Mouse (Mus musculus) G1E-ER4 (cell line): ENCODE results near the gene Ints5. TPM values are rescaled to one million over a fixed set of nuclear protein-coding genes. Genes with fewer than 3 reads are reported as not detected.
A peak's percentile ranks its signal among the peaks of the same experiment; 100 is the strongest.

Experiments
- GATA1 ChIP-seq: IDR thresholded peaks from one replicate; pipeline ENCODE4 v1.8.0; 2012; ENCODE audit warnings: low read length, inconsistent platforms
- polyA plus RNA-seq: library from polyadenylated mRNA; stranded (reverse); fragments of >175 nt; gene quantifications from 2 replicates; pipeline ENCODE4 v1.2.3, GENCODE M21; 2012

The Ints5 gene
- polyA plus RNA-seq, 1 experiment, result 50.3 TPM

DNA sequence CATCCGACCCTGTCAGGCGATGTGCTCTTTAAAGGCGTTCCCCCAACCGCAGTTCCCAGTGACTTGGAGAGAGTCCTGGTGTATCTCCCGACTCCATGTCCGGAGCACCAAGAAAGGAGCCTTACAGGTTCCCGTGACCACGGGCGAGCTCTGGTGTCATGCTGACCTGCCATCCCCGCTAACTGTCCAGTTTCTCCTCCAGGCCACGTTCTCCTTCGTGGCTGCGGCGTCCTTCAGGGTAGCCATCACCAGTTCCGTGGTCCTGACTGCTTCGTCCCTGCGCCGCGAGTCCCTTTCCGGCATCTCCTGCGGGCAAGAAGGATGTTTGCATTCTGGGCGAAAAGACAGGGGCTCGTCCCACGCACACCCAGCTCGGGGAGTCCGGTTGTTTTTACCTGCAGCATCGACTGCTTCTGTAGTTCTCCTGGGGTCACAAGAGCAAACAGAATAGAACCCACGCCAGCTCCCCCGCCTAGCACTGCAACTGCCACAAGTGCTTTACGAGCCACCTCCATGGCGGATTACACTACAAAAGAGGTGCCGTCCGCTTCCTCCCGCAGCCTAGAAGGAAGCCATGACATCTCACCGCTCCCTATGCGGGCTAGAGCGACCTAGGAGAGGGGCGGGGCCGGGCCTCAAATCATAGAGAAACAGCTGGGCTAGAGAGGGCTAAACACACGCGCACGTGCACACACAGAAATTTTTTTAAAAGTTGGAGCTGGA lies 12.3 kb upstream of the Ints5 start, which contains the start of gene Uqcc3:
Gene Uqcc3 (minus strand): TSS at position 613 of the 723 bp plus-strand sequence.
- TF ChIP-seq GATA1, result no peak

DNA sequence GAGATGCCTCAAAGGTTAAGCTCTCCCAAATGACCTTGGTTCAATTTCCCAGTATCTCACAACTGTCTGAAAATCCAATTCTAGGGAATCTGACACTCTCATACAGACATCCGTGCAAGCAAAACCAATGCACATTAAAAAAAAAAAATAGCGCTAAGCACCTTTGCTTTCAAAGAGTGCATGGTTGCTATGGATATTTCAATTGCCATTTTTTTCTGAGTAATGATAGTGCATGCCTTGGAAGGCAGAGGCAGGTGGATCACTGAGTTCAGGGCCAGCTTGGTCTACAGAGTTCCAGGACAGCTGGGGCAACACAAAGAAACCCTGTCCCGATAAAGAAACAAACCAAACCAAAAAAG lies 11.8 kb upstream of the Ints5 start:
- no peak for TF ChIP-seq GATA1

DNA sequence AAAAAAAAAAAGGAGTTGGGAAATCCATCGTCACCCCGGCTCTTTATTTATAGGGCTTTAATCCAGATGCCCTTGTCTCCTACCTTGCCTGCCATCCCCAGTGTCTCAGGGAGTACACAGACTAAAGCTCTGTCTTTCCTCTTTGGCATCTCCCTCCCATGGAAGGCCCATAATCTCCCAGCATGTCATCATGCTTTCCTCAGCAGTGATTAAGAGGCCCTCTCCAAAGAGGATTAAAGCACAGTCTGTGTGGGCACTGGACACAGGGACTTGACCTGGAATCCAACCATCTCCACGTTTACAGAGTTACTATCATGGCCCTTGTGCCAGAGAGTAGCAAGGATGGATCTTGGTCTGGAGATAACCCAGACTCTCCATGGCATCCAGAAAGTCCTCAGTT lies 9.2 kb upstream of the Ints5 start, which contains the start of the genes Lbhd1 and Gm49403:
Gene Lbhd1 (plus strand): TSS at position 117 of the 400 bp plus-strand sequence.
Gene Gm49403 (plus strand): TSS at position 315 of the 400 bp plus-strand sequence.
- TF ChIP-seq GATA1, result no peak

DNA sequence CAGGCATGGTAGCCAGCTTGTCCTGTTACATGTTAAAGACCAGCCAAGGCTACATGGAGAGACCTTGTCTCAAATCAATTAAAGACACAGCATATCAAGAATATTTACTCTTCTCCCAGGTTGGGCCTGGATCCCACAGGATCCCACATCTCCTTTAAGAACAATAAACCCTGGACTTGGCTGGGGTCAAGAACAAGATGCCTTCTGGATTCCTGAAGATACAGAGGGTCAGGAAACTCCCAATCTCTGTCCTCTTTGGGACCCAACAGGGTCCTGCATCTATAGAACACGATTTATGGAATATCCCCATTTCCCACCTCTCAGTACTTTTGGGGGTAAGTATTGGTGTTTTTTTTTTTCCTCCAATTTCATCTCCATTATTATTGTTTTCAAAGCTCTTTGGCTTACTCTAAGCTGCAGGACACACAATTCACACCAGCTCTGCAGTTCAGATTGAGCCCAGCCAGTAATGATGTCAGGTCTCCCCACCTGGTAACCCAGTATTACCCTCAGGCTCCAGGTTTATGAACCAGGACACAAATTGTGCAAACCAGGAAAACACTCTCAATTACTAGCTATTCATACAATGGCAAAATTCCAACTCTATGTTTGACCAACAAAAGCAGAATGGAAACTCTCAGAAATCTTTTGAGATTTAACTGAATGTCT lies 5.8 kb upstream of the Ints5 start:
- TF ChIP-seq GATA1, result no peak

DNA sequence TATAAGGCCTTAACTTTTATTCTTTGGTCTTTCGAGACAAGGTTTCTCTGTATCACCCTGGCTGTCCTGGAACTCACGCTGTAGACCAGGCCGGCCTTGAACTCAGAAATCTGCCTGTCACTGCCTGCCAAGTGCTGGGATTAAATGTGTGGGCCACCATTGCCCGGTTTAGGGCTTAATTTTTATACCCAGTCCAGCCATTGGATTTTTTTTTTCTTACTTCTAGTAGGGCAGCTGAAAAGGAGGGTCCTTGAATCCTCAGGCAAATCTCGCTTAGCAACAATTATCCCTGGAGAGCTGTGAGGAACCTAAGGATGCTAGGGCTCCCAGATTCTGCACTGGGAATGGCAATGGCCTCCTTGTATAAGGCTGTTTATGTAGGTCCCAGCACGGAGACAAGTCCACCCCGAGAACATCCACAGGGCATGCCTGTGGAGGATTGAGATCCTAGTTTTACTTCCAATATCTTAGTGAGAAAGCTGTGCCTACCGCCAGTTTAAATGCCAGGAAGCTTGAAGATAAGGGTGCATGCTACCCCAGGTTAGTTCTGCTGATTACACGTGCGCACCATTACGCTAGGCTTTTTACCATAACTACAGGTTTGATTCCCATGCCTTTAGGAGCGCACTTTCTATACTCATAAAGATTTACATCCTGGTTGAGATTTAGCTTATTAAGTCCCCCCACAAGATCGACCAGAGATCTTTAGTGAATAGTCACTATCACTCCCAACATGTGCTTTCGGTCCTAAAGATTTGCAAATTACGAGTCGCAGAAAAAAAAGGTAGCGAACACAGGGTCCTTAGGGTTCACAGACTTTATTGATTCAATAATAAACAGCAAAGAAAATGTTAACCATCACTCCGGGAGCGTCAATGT lies 5.0 kb upstream of the Ints5 start:
- peak; percentile 21 for TF ChIP-seq GATA1

DNA sequence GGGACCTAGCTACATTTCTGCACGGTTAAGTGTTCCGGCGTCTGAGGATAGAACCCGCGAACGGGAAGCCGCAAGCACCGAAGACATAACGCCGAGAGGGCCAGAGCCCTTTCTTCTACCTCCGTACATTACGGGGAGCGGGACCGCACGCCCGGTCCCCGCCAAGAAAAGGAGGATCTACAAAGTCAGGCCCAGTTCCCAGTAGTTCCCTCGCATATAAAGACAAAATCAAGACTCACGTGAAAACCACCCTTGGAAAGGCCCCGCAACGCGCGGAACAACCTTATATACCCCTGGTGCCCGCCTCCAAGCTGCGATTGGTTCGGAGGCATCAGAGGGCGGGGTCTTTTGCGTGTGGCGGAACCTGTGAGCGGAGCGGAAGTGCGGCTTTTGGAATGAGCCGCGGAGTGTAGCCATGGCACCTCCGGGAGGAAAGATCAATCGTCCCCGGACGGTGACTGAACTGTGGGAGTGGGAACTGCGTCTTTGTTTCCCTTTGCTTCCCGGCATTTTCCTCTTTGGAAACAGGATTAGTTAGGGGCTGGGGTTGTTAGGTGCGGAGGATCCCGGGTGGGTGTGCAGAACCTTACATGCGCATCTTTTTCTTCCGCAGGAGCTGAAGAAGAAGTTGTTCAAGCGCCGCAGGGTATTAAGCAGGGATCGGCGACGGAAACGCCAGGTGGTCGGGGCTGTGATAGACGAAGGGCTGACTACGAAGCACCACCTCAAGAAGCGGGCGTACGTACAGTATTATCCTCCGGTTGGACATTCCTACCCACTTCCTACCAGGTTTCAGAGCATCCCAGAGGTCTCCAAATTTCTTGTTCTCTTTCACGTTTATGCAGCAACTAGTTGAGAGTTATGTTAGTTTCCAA lies 4.1 kb upstream of the Ints5 start, which contains the start of the genes 1810009A15Rik and Gm49416:
Gene 1810009A15Rik (plus strand): TSS at position 343 of the 875 bp plus-strand sequence.
Gene Gm49416 (plus strand): TSS at position 416 of the 875 bp plus-strand sequence.
- TF ChIP-seq GATA1, result no peak

DNA sequence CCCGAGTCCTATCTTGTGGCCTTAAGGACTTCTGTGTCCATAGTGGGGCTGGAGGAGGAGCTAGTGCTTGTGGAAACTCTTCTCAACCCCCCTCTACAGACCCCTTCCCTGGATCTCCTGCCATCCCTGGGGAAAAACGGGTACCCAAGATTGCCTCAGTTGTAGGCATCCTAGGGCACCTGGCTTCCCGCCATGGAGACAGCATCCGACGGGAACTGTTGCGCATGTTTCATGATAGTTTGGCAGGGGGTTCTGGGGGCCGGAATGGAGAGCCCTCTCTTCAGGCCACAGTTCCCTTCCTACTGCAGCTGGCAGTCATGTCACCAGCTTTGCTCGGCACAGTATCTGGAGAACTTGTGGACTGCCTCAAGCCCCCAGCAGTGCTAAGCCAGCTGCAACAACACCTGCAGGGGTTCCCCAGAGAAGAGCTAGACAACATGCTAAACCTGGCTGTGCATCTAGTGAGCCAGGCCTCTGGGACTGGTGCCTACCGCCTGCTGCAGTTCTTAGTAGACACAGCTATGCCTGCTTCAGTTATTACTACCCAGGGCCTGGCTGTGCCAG lies 2.7 kb downstream of the Ints5 start:
- TF ChIP-seq GATA1, result no peak

DNA sequence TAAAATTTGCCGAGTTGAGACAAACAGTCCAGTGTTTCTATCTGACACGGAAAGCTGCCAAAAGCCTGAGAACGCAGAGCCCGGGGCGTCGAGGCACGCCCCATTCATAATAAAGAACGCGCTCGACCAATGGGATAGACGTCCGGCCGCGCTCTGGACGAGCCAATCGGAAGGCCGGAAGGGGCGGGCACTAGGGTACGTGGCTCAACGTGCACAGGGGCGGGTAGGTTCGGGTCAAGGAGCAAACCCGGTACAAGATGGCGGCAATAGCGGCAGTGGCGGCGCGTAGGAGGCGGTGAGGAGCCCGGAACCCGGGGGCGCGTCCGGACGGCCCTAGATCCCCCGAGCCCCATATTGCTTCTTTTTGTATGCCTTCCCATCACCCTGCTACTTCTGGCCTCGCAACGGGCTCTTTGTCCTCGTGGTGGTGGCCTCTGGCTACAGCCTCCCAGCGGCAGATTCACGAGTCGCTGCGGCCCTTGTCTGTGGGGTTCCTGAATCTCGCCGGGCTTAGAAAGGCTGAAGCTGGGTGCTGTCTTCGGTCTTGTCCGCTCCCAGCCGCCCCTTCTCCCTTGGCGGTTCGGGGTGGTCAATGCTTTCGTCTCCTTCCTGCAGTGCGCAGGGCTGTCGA lies 5.2 kb downstream of the Ints5 start, which contains the start of gene Ganab:
Gene Ganab (plus strand): TSS at position 207 of the 631 bp plus-strand sequence.
- no peak for TF ChIP-seq GATA1

DNA sequence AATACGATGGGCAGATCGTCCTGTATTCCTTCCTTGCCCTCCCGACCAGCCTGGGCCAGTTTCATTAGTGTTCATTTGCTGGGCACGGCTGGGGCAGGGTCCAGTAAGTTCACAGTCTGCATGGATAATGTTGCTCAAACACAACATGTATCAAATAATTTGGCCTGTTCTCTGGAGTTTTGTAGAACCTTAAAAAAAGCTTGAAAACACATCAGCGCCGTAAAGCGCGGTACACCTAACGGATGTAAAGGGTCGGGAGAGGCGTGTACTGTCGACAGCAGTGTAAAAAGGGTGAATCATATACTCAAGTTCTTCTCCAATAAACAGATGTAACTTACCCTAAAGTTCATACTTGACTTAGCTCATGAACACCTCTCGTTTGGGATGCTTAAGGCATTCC lies 5.8 kb downstream of the Ints5 start:
- no peak for TF ChIP-seq GATA1

DNA sequence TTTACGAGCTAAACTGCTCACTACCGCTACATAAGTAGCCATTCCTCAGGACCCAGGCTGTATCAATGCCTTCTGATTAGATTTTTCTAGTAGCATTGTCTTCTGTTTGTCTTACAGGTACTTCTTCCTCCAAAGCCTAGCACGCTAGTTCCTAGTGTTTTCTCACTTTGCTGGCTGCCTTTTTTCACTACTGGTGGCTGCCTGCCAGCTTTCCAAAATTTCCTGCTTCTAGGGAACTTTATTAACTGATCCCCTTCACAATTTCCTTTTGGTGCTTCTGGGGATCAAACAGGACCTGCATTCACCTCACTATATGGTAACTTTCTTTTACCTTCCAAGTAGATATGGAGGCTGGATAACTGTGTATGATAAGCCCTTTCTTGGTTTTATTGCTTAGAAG lies 6.3 kb downstream of the Ints5 start:
- no peak for TF ChIP-seq GATA1

DNA sequence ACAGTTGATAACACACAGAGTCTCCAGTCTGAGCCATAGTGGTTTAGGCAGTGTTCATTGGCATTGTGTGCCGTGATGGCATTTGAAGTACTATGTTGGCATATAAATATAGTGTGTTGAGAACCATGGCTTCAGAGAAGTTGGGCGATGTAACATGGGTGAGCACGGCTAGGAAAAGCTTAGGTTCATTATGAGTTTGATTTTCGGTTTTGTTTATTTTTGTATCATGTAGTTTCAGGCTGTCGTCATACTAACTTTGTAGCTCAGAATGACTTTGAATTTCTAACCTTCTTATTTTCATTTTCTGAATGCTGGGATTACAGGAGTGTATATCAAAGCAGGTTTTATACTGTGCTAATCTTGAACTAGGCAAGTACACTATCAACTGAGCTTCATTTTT lies 10.6 kb downstream of the Ints5 start:
- TF ChIP-seq GATA1, result no peak

DNA sequence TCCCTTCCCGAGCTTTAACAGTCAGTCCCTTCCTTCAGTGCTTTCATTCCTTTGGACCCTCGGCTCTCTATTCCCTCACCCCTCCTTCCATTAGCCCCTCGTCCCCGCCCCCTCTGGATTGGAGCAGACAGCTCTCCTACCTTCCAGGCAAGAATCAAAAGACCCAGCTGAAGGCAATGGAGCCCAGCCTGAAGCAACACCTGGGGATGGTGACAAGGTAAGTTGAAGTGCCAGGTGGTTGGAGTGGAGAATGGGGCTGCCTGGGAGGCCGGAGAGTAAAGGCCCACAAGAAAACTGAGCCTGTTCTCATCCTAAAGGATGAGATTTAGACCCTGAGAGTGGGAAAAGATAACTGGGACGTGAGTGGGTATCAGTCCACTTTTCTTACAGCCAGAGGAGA lies 15.7 kb downstream of the Ints5 start:
- no peak for TF ChIP-seq GATA1

DNA sequence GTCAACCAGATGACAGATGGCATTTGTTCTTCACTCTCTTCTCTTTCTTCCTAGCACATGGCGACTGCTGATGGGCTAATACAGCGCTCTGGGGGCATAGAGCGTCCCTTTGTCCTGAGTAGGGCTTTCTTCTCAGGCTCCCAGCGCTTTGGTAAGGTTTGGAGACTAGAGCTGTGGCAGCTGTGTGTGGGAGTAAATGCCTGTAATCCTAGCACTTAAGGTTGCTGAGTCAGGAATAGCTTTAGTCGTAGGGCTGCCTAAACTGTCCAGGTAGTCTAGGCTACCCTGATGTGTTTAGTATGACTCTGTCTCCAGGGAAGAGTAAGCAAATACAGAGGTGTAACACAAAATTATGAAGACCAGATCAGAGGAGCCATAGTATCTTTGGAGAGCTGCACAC lies 19.0 kb downstream of the Ints5 start:
- TF ChIP-seq GATA1, result no peak

DNA sequence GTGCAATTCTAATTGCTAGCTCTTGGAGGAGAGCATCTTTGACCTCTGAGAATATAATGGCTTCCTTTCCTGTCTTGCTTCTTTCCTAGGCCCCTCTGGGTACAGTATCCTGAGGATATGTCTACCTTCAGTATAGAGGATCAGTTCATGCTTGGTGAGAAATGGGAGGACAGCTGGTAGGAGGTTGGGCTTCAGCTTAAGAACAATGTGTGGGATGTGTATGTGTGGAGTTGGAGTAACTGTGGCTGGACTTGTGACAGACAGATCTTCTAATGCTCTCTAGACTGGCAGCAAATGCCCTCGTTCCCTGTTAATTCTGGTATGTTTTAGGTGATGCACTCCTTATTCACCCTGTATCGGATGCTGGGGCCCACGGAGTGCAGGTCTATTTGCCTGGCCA lies 21.4 kb downstream of the Ints5 start:
- TF ChIP-seq GATA1, result no peak
